Mouse (Mus musculus) forebrain, postnatal 0 days (tissue): ENCODE data around the gene Dyrk1a. TPM values are rescaled to one million over a fixed set of nuclear protein-coding genes. Genes with fewer than 3 reads are reported as not detected.
"Not testable (repeated sequence)": the region's sequence is repeated elsewhere in the genome, so short reads cannot be mapped to it uniquely, and the experiment has no call there.

Experiments
- ATAC-seq: fragments of 200-750 bp; cut with Nextera tagmentation; 2 replicates; pipeline ENCODE4 v1.8.0; 2017; ENCODE audit warnings: mild to moderate bottlenecking, moderate library complexity
- DNase-seq: peaks from one replicate; pipeline ENCODE4 v3.0.0-alpha.2; 2015
- H3K27ac ChIP-seq: fragments of 300-500 bp; sonication (generic); 2 replicates; pipeline ENCODE4 v1.5.1; 2014; ENCODE audit warnings: low read depth, mild to moderate bottlenecking, antibody characterized with exemption, low read length, moderate library complexity, mixed read lengths
- H3K27me3 ChIP-seq: fragments of 300-500 bp; sonication (generic); 2 replicates; pipeline ENCODE4 v1.6.1; 2014; ENCODE audit warnings: mild to moderate bottlenecking, low read length, mixed read lengths; ENCODE audit not compliant: insufficient read depth
- H3K36me3 ChIP-seq: fragments of 300-500 bp; sonication (generic); 2 replicates; pipeline ENCODE4 v1.6.1; 2014; ENCODE audit warnings: mild to moderate bottlenecking, moderate library complexity; ENCODE audit not compliant: insufficient read depth
- H3K4me1 ChIP-seq: fragments of 300-500 bp; sonication (generic); 2 replicates; pipeline ENCODE4 v1.6.1; 2014; ENCODE audit warnings: antibody characterized with exemption; ENCODE audit not compliant: insufficient read depth
- H3K4me2 ChIP-seq: fragments of 300-500 bp; sonication (generic); 2 replicates; pipeline ENCODE4 v1.6.1; 2014; ENCODE audit warnings: low read depth, mild to moderate bottlenecking, moderate library complexity
- H3K4me3 ChIP-seq: fragments of 300-500 bp; sonication (generic); 2 replicates; pipeline ENCODE4 v1.5.1; 2014; ENCODE audit warnings: low read depth, low read length, mixed read lengths
- H3K9ac ChIP-seq: fragments of 300-500 bp; sonication (generic); 2 replicates; pipeline ENCODE4 v1.6.1; 2014; ENCODE audit warnings: mild to moderate bottlenecking
- H3K9me3 ChIP-seq: fragments of 300-500 bp; sonication (generic); 2 replicates; pipeline ENCODE4 v1.6.1; 2016; ENCODE audit warnings: low read length
- CTCF ChIP-seq: sonication (generic); IDR thresholded peaks from 2 replicates; pipeline ENCODE4 v1.5.1; 2016; ENCODE audit warnings: antibody characterized with exemption, control low read depth, low read depth
- WGBS: fragments of 180-500 bp; shearing (Covaris S2); extraction: QIAGEN DNeasy Blood & Tissue Kit; methylation state at CpG from one replicate; pipeline ENCODE4 v1.1.7; 2014; 5-methylcytosine and 5-hydroxymethylcytosine counted together
- polyA plus RNA-seq: library from polyadenylated mRNA; unstranded; fragments of >200 nt; fragmentation: Nextera tagmentation; extraction: Ambion mirVana; gene quantifications from 2 replicates; pipeline ENCODE4 v1.2.1, GENCODE M21; 2015
- total RNA-seq: library from RNA; depleted of rRNA; stranded (reverse); fragments of >200 nt; gene quantifications from 2 replicates; pipeline ENCODE4 v1.2.3, GENCODE M21; 2014

The Dyrk1a gene
- total and polyA plus RNA-seq, 2 experiments from 2014 or later, result 13.5 to 101 TPM

- Histone ChIP-seq H3K27ac (no peak overlapping the region), H3K36me3 (peaks cover 6% of the 10 kb centered on the region; the same call in 1 of the 2 replicates), H3K4me3 (no peak overlapping the region), H3K9ac (no peak overlapping the region), H3K4me1 (no peaks in the 10 kb centered on the region), H3K27me3 (no peaks in the 10 kb centered on the region), H3K9me3 (no peaks in the 10 kb centered on the region), H3K4me2 (no peak overlapping the region)
- no peak for ATAC-seq
- no peak for TF ChIP-seq CTCF
- DNase-seq, result no peak
- 48% methylated on average over 4 of the region's 4 CpGs for WGBS
These were observed 111.1 kb downstream of the Dyrk1a start for GRCm38 (mm10) chr16:94680924-94681323.

GRCm38 (mm10) chr16:94681760-94682159 lies 112.0 kb downstream of the Dyrk1a start:
- Histone ChIP-seq H3K4me1 (no peaks in the 10 kb centered on the region), H3K27me3 (no peaks in the 10 kb centered on the region), H3K4me3 (no peak overlapping the region), H3K27ac (no peak overlapping the region), H3K36me3 (peaks cover 14% of the 10 kb centered on the region), H3K9ac (no peak overlapping the region), H3K9me3 (no peaks in the 10 kb centered on the region), H3K4me2 (no peak overlapping the region)
- ATAC-seq, result no peak
- 93% methylated on average over 4 of the region's 4 CpGs for WGBS
- TF ChIP-seq CTCF, result no peak
- DNase-seq, result no peak

DNA sequence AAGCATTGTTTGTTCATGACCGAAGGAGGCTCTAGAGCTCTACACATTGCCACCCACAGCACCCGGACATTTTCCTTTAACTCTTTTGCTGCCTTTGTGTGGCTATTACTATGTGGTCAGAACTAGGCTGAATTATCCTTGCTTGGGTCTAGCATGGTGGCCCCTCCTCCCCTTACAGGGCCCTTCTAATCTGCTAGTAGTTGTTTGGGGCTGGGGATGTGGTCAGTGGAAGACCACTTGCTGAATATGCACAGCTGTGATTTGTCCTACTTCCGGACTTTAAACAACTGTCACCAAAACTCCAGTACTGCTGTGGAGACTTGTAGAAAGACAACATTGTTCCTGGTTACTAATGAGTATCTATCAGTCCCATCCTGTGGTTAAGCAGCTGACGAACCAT lies 114.2 kb downstream of the Dyrk1a start:
- DNase-seq, result no peak
- Histone ChIP-seq H3K9ac (no peak overlapping the region), H3K9me3 (no peaks in the 10 kb centered on the region), H3K36me3 (peaks cover 35% of the 10 kb centered on the region), H3K4me3 (no peak overlapping the region), H3K4me2 (no peak overlapping the region), H3K27me3 (no peaks in the 10 kb centered on the region), H3K27ac (no peak overlapping the region), H3K4me1 (no peaks in the 10 kb centered on the region)
- TF ChIP-seq CTCF, result no peak
- ATAC-seq, result no peak
- 77% methylated on average over 4 of the region's 4 CpGs for WGBS

- H3K4me2 ChIP-seq, result no peak overlapping the region
- H3K9ac ChIP-seq, result no peak overlapping the region
- no peaks in the 10 kb centered on the region for H3K4me1 ChIP-seq
- no peaks in the 10 kb centered on the region for H3K27me3 ChIP-seq
- DNase-seq (no peak), ATAC-seq (no peak)
- TF ChIP-seq CTCF, result no peak
- WGBS, result 68% methylated on average over 4 of the region's 4 CpGs
- no peak overlapping the region for H3K27ac ChIP-seq
- no peak overlapping the region for H3K4me3 ChIP-seq
- peaks cover 39% of the 10 kb centered on the region for H3K36me3 ChIP-seq
- H3K9me3 ChIP-seq, result no peaks in the 10 kb centered on the region
These were observed 124.0 kb downstream of the Dyrk1a start for GRCm38 (mm10) chr16:94693687-94694305.

DNA sequence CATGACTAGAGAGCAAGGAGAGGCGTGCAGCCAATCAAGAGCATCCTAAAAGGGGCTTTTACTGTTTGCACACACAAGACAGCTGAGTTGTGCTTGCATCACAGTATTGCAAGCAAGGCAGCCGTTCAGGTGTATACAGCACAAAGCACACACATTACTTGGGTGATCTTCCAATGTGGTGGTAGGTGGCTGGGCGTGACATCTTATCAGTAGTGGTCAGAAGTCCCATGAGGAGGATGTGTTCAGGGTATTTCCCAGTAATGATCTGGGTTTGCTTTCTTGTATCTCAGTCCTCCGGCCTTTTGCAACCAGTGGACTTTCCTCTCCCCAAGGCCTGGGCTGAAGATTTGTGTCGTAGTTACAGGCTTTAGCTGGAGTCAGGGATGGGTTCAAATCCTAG lies 127.7 kb downstream of the Dyrk1a start:
- no peak for TF ChIP-seq CTCF
- DNase-seq, result no peak
- H3K27ac ChIP-seq, result no peak overlapping the region
- peaks cover 20% of the 10 kb centered on the region for H3K36me3 ChIP-seq
- no peaks in the 10 kb centered on the region for H3K27me3 ChIP-seq
- H3K9ac ChIP-seq, result no peak overlapping the region
- H3K9me3 ChIP-seq, result no peaks in the 10 kb centered on the region
- no peak overlapping the region for H3K4me2 ChIP-seq
- 82% methylated on average over 5 of the region's 5 CpGs for WGBS
- ATAC-seq, result no peak
- no peak overlapping the region for H3K4me3 ChIP-seq
- no peaks in the 10 kb centered on the region for H3K4me1 ChIP-seq

- not testable (repeated sequence) for H3K4me1 ChIP-seq, H3K27ac ChIP-seq, H3K4me2 ChIP-seq, ATAC-seq, H3K9ac ChIP-seq, H3K27me3 ChIP-seq, DNase-seq, H3K4me3 ChIP-seq, H3K9me3 ChIP-seq
- H3K36me3 ChIP-seq, result peaks cover 14% of the 10 kb centered on the region
- WGBS, result 74% methylated on average over 1 of the region's 1 CpGs
These were observed 128.4 kb downstream of the Dyrk1a start for GRCm38 (mm10) chr16:94698234-94698633.

GRCm38 (mm10) chr16:94701141-94701540 lies 131.3 kb downstream of the Dyrk1a start:
- Histone ChIP-seq H3K27me3 (no peaks in the 10 kb centered on the region), H3K4me3 (no peak overlapping the region), H3K4me1 (no peaks in the 10 kb centered on the region), H3K27ac (no peak overlapping the region), H3K9me3 (no peaks in the 10 kb centered on the region), H3K36me3 (no peaks in the 10 kb centered on the region), H3K4me2 (no peak overlapping the region), H3K9ac (no peak overlapping the region)
- no peak for DNase-seq
- WGBS, result 79% methylated on average over 4 of the region's 4 CpGs
- no peak for TF ChIP-seq CTCF
- ATAC-seq, result no peak
